In genomic region chr1:189700990-189701389, GRCm38 (mm10) we compare ENCODE assay signal across 8 mouse cellular contexts. TPM values are rescaled to one million over a fixed set of nuclear protein-coding genes. Genes with fewer than 3 reads are reported as not detected.
DNase-seq lines count a peak whose midpoint lies in the region; ATAC-seq and TF ChIP-seq lines count a peak whose summit lies in the region.

No protein-coding gene starts in this region.

- ATAC-seq in erythroblast, adult 5-6 weeks (replicated peaks; ENCODE audit: low FRiP score, poor library complexity, severe bottlenecking) = peak; percentile 80
- peak; percentile 78 for ATAC-seq in megakaryocyte, adult 5-6 weeks (ENCODE audit: poor library complexity, severe bottlenecking)

- DNase-seq in adrenal gland, adult (ENCODE audit: inconsistent age in 2 of 2, low spot score in 1 of 2) = peak; percentile 68 to 85
- no peak for DNase-seq in adrenal gland, adult 8-10 months
- peak; percentile 88 for DNase-seq in brain, embryonic 14.5 days (ENCODE audit: low read depth)
- DNase-seq in heart, postnatal 14 days = peak; percentile 69 to 85
- DNase-seq in layer of hippocampus, postnatal 14 days (ENCODE audit: low spot score in 2 of 2) = peak; percentile 59 to 73
- DNase-seq in right cerebral cortex, postnatal 36 days (ENCODE audit: low spot score in 2 of 2) = peak; percentile 30 to 38

- peak; percentile 91 for TF ChIP-seq CTCF in brain, embryonic 14.5 days (IDR thresholded peaks at IDR 0.05; ENCODE audit: borderline replicate concordance, extremely low read depth, insufficient read depth, insufficient read length)

- intact Hi-C loops in heart, postnatal 14 days (cut with DNase I) = loop anchor here (2.0 to 5.0 kb wide), 3 partner anchors 116 to 271 kb away; no protein-coding TSS in a partner anchor

- TF ChIP-seq POLR2A in brain, embryonic 14.5 days (IDR thresholded peaks at IDR 0.05; ENCODE audit: borderline replicate concordance, extremely low read depth, insufficient read depth, insufficient read length, poor library complexity, severe bottlenecking) = no peak

RNA-seq across cellular contexts. Expression of gene Cenpf, which starts 13.1 kb away (rescaled TPM):
- total RNA-seq in adrenal gland, adult 8-10 months (2022) = 1 to 10 TPM in 3 of 4 experiments, under 1 TPM in 1; 0.70 to 2.7 (median 1.3) TPM
- 10.9 and 11.3 TPM in 2 replicates for polyA plus RNA-seq in brain, embryonic 14.5 days (2012; rRNA removed)
- 55.6 and 67.6 TPM in 2 replicates for total RNA-seq in erythroblast, adult 5-6 weeks (2015; ENCODE audit: low replicate concordance)
- total RNA-seq in erythroblast, adult 5-6 weeks (2017; ENCODE audit: low replicate concordance) = 108 and 119 TPM in 2 replicates
- 10 to 100 TPM in 1 of 2 experiments, 1 to 10 TPM in 1; 7.6 to 11.0 TPM for total RNA-seq in heart, postnatal 14 days (2021)
- total RNA-seq in layer of hippocampus, postnatal 14 days (2021) = 1 to 10 TPM; 3.0 to 4.0 TPM
- 38.7 and 40.5 TPM in 2 replicates for total RNA-seq in megakaryocyte, adult 5-6 weeks (2015)
- 47.4 and 82.1 TPM in 2 replicates for total RNA-seq in megakaryocyte, adult 5-6 weeks (2017)

RNA-seq across cellular contexts. Expression of gene Ptpn14, which starts 27.1 kb away (rescaled TPM):
- total RNA-seq in adrenal gland, adult 8-10 months (2022) = 10 to 100 TPM; 10.8 to 21.8 (median 17.9) TPM
- 2.4 and 4.9 TPM in 2 replicates for polyA plus RNA-seq in brain, embryonic 14.5 days (2012; rRNA removed)
- total RNA-seq in erythroblast, adult 5-6 weeks (2015; ENCODE audit: low replicate concordance) = 0.84 and 1.5 TPM in 2 replicates
- 0.56 and 1.3 TPM in 2 replicates for total RNA-seq in erythroblast, adult 5-6 weeks (2017; ENCODE audit: low replicate concordance)
- 10 to 100 TPM; 32.1 to 33.1 TPM for total RNA-seq in heart, postnatal 14 days (2021)
- 10 to 100 TPM; 12.0 to 15.7 TPM for total RNA-seq in layer of hippocampus, postnatal 14 days (2021)
- total RNA-seq in megakaryocyte, adult 5-6 weeks (2015) = 0.02 and 0.09 TPM in 2 replicates
- total RNA-seq in megakaryocyte, adult 5-6 weeks (2017) = 0.26 TPM in 1 of 2 replicates, not detected in the other

Comparison
In these comparisons a context has a peak if more than half of its experiments do, and no peak if none do; other contexts are left out.
1. RNA of gene Ptpn14, which starts 27.1 kb away (total RNA-seq): 32.1 to 33.1 TPM in heart, postnatal 14 days, 10.8 to 21.8 TPM in adrenal gland, adult 8-10 months and 12.0 to 15.7 TPM in layer of hippocampus, postnatal 14 days; 0.56 to 1.5 TPM in erythroblast, adult 5-6 weeks and 0.02 to 0.26 TPM in megakaryocyte, adult 5-6 weeks; every median in the first group is over 4 times any median in the second.